Mouse (Mus musculus) limb, embryonic 11.5 days (tissue): ENCODE measurements at regions not wholly inside any gene's neighbourhood (a gene's known extent, or its start where the extent isn't known, plus 50 kb on each side); places are given as distances from the start of the nearest gene placed in this dataset.

Experiments used
- ATAC-seq: fragments of 200-750 bp; cut with Nextera tagmentation; 2 replicates; pipeline ENCODE4 v1.8.0; 2017; ENCODE audit warnings: low read depth; ENCODE audit not compliant: insufficient number of reproducible peaks, low FRiP score, low TSS enrichment
- DNase-seq: peaks from one replicate; pipeline ENCODE4 v3.0.0-alpha.2; 2015; ENCODE audit warnings: low spot score
- H3K27ac ChIP-seq: fragments of 300-500 bp; sonication (generic); replicated peaks from 2 replicates; pipeline ENCODE4 v1.5.1; 2014; ENCODE audit warnings: low read depth, mild to moderate bottlenecking, low read length
- H3K27me3 ChIP-seq: fragments of 300-500 bp; sonication (generic); 2 replicates; pipeline ENCODE4 v1.6.1; 2014; ENCODE audit warnings: mild to moderate bottlenecking, low read length, mixed read lengths; ENCODE audit not compliant: control insufficient read depth, insufficient read depth
- H3K36me3 ChIP-seq: fragments of 300-500 bp; sonication (generic); 2 replicates; pipeline ENCODE4 v1.6.1; 2014; ENCODE audit warnings: mild to moderate bottlenecking, low read length, moderate library complexity, mixed read lengths; ENCODE audit not compliant: control insufficient read depth, insufficient read depth
- H3K4me1 ChIP-seq: fragments of 300-500 bp; sonication (generic); 2 replicates; pipeline ENCODE4 v1.6.1; 2014; ENCODE audit warnings: low read length, mixed read lengths; ENCODE audit not compliant: control insufficient read depth, insufficient read depth
- H3K4me2 ChIP-seq: fragments of 300-500 bp; sonication (generic); 2 replicates; pipeline ENCODE4 v1.6.1; 2014; ENCODE audit warnings: low read depth, mild to moderate bottlenecking, moderate library complexity; ENCODE audit not compliant: severe bottlenecking
- H3K4me3 ChIP-seq: fragments of 300-500 bp; sonication (generic); 2 replicates; pipeline ENCODE4 v1.5.1; 2014; ENCODE audit warnings: low read depth, low read length
- H3K9ac ChIP-seq: fragments of 300-500 bp; sonication (generic); 2 replicates; pipeline ENCODE4 v1.6.1; 2014; ENCODE audit warnings: mild to moderate bottlenecking, low read length
- H3K9me3 ChIP-seq: fragments of 300-500 bp; sonication (generic); 2 replicates; pipeline ENCODE4 v1.6.1; 2016; ENCODE audit warnings: low read length; ENCODE audit not compliant: control insufficient read depth
- WGBS: fragments of 180-500 bp; shearing (Covaris S2); extraction: QIAGEN DNeasy Blood & Tissue Kit; methylation state at CpG from one replicate; pipeline ENCODE4 v1.1.7; 2014; 5-methylcytosine and 5-hydroxymethylcytosine counted together

DNA sequence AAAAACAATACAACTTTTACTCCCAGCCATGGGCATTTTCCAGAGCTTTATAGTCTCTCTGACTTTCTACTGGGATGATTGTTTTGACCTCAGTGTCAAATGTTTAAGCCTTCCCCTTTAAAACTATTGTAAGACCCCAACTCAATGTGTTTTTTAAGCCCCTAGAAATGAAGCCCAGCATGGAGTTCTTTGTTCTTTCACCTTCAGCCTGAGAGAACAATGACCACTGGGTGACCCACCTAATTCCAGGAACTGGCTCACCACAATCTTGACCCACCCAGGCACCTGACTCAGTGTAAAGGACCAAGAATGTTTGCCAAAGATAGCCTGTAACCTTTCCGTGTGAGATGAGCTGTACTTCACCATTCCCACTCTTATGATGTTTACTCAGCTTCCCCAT is 121.9 kb upstream of the Slc39a10 start:
- H3K27ac ChIP-seq = no peak overlapping the region
- no peaks in the 10 kb centered on the region for H3K9me3 ChIP-seq
- DNase-seq = no peak
- H3K4me3 ChIP-seq = no peak overlapping the region
- H3K4me1 ChIP-seq = no peaks in the 10 kb centered on the region
- H3K36me3 ChIP-seq = no peaks in the 10 kb centered on the region
- H3K4me2 ChIP-seq = no peak overlapping the region
- 97% methylated on average over 1 of the region's 1 CpGs for WGBS
- no peak for ATAC-seq
- no peak overlapping the region for H3K9ac ChIP-seq
- no peaks in the 10 kb centered on the region for H3K27me3 ChIP-seq

DNA sequence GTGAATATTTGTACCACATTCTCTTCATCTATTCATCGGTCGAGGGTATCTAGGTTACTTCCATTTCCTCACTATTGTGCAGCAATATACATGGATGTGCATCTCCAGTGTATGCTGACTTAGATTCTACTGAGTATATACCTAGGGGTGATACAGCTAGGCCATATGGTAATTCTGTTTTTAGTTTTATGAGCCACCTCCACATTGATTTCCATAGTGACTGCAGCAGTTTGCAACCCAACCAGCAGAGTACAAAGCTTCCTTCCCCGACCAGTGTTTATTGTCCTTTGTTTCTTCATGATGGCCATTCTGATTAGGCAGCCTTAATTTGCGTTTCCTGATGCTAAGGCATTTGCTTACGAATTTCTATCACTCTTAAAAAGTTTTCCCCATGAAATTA is 111.1 kb upstream of the Slc39a10 start:
- H3K27ac ChIP-seq = no peak overlapping the region
- H3K4me1 ChIP-seq = no peaks in the 10 kb centered on the region
- ATAC-seq (no peak), DNase-seq (no peak)
- H3K4me3 ChIP-seq = no peak overlapping the region
- no peaks in the 10 kb centered on the region for H3K27me3 ChIP-seq
- H3K9ac ChIP-seq = no peak overlapping the region
- no peak overlapping the region for H3K4me2 ChIP-seq
- 70% methylated on average over 5 of the region's 5 CpGs for WGBS
- H3K9me3 ChIP-seq = no peaks in the 10 kb centered on the region
- 0 out of 2 replicates have a peak, but pooled peaks cover 2% of the 10 kb centered on the region for H3K36me3 ChIP-seq

DNA sequence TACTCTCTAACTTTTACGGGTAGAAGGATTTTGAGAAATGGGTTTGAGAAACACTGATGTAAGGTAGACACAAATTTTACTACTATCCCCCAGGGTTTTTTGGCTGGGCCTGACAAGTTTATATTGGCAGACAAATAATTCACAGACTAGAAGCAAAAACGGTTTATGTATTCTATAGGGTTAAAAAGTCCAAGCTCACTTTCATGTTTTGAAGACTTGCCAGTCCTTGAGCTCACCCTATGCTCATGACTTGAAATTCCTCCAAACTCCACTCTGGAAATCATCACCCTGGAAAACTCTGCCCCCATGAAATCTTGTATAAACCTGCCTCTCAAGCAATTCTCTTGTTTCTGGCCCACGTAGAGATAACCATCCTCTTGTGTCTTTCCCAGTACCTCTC is 106.7 kb upstream of the Slc39a10 start:
- DNase-seq = no peak
- H3K27me3 ChIP-seq = no peaks in the 10 kb centered on the region
- no peak for ATAC-seq
- H3K9me3 ChIP-seq = no peaks in the 10 kb centered on the region
- no peak overlapping the region for H3K4me3 ChIP-seq
- H3K9ac ChIP-seq = no peak overlapping the region
- no peak overlapping the region for H3K27ac ChIP-seq
- H3K4me2 ChIP-seq = no peak overlapping the region
- no peaks in the 10 kb centered on the region for H3K4me1 ChIP-seq
- H3K36me3 ChIP-seq = 0 out of 2 replicates have a peak, but pooled peaks cover 2% of the 10 kb centered on the region
- 82% methylated on average over 3 of the region's 3 CpGs for WGBS

DNA sequence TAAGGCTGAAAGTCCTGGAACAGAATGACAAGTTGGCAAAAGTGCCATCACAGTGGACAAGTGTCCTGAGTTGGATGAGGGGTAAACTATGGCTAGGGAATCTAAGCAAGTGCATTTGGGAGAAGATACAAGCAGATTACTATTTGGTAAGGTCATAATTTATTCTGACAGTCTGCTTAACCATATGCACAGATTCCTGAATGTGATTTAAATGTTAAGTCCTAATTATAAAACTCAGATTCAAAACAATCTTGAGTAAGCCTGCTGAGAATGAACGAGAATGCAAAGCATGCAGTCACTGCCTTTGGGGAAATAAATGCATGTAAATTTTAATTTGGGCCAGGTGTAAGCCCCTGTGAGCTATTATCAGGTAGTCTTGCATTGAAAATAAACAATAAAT is 93.3 kb upstream of the Slc39a10 start:
- no peak overlapping the region for H3K4me3 ChIP-seq
- no peak for ATAC-seq
- no peak overlapping the region for H3K9ac ChIP-seq
- 52% methylated on average over 1 of the region's 1 CpGs for WGBS
- no peaks in the 10 kb centered on the region for H3K9me3 ChIP-seq
- no peak for DNase-seq
- no peaks in the 10 kb centered on the region for H3K36me3 ChIP-seq
- H3K4me2 ChIP-seq = no peak overlapping the region
- H3K27ac ChIP-seq = no peak overlapping the region
- no peaks in the 10 kb centered on the region for H3K4me1 ChIP-seq
- no peaks in the 10 kb centered on the region for H3K27me3 ChIP-seq

DNA sequence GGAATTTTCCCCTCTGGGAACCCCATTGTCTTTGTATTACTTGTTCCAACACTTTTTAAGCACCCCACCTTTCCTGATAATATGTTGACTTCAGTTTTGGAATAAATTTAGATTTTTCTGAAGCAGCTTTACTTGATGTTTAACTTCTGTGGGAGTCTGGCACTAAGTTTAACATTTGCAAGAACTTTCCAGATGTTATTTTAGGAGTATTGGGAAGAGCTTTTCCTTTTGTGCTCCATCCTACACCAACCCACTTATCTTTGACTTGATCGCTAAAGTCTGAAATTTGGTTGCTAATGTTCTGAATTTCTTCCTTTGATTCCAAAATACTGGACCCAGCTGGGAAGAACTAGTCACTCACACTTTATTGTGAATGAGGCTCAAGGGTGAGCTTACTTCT is 90.4 kb upstream of the Slc39a10 start:
- H3K27ac ChIP-seq = no peak overlapping the region
- WGBS = 100% methylated on average over 1 of the region's 1 CpGs
- H3K9ac ChIP-seq = no peak overlapping the region
- no peaks in the 10 kb centered on the region for H3K27me3 ChIP-seq
- no peak overlapping the region for H3K4me3 ChIP-seq
- ATAC-seq (no peak), DNase-seq (no peak)
- H3K4me1 ChIP-seq = no peaks in the 10 kb centered on the region
- no peaks in the 10 kb centered on the region for H3K9me3 ChIP-seq
- no peak overlapping the region for H3K4me2 ChIP-seq
- no peaks in the 10 kb centered on the region for H3K36me3 ChIP-seq

DNA sequence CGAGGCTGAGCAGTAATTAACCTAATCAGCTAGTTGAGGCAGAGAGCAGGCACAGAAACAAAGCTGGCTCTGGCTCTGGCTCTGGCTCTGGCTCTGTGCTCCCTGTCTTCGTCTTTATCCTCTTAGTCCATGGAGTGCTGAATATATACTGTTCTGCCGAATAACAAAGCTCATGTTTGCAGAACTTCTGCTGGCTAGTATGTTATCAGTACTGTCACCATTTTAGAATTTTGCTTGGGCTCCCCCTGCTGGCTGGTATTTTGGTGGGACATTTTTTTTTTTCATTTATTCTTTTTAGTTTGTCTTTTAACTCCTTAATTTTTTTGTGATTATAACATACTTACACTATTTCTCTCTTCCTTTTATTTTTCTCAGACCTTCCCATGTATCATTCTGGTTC is 77.8 kb upstream of the Slc39a10 start:
- H3K4me1 ChIP-seq = no peaks in the 10 kb centered on the region
- no peak overlapping the region for H3K27ac ChIP-seq
- H3K4me2 ChIP-seq = no peak overlapping the region
- ATAC-seq = no peak
- H3K27me3 ChIP-seq = no peaks in the 10 kb centered on the region
- WGBS = 71% methylated on average over 3 of the region's 3 CpGs
- H3K4me3 ChIP-seq = no peak overlapping the region
- H3K9ac ChIP-seq = no peak overlapping the region
- H3K36me3 ChIP-seq = no peaks in the 10 kb centered on the region
- H3K9me3 ChIP-seq = no peaks in the 10 kb centered on the region
- DNase-seq = peak; percentile 53

DNA sequence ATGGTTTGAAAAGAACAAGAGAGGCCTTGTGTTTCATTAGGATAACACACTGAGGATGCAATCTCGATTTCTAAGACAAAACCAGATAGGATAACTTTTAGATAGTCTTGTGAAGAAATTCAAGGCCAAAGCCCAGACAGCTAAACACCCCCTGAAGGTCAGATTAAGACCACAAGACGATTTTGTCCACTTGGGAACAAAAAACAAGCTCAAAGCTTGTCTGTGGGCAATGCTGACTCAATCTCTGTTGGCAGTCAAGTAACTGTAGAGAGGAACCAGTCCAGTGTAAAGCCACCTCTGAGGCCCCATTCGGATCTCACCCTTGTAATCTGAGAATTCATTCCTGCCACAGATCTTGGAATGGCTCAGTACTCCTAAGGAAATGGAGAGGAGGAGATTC is 75.7 kb upstream of the Slc39a10 start:
- Histone ChIP-seq H3K27me3 (no peaks in the 10 kb centered on the region), H3K9me3 (no peaks in the 10 kb centered on the region), H3K4me2 (no peak overlapping the region), H3K9ac (no peak overlapping the region), H3K4me1 (no peaks in the 10 kb centered on the region), H3K4me3 (no peak overlapping the region), H3K36me3 (no peaks in the 10 kb centered on the region), H3K27ac (no peak overlapping the region)
- no peak for DNase-seq
- 80% methylated on average over 3 of the region's 3 CpGs for WGBS
- no peak for ATAC-seq

DNA sequence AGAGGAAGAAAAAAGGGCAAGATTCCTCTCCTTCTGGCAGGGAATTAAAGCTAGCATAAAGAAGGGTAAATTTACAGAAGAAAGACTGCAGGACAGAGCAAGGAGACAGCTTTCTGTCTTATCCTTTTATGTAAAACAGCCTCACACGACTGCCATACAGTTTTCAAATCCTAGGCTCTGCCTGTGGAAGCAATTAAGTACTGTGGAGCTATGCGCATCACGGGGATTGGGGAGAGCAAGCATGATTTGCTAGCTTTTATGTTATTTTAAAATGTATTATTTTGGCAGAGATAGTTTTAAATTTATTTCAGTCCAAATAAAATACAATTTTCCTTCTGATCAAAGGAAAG is 74.2 kb upstream of the Slc39a10 start:
- Histone ChIP-seq H3K27ac (no peak overlapping the region), H3K4me2 (no peak overlapping the region), H3K27me3 (no peaks in the 10 kb centered on the region), H3K9me3 (no peaks in the 10 kb centered on the region), H3K36me3 (no peaks in the 10 kb centered on the region), H3K4me3 (no peak overlapping the region), H3K9ac (no peak overlapping the region), H3K4me1 (no peaks in the 10 kb centered on the region)
- ATAC-seq (no peak), DNase-seq (no peak)
- WGBS = 41% methylated on average over 3 of the region's 3 CpGs

DNA sequence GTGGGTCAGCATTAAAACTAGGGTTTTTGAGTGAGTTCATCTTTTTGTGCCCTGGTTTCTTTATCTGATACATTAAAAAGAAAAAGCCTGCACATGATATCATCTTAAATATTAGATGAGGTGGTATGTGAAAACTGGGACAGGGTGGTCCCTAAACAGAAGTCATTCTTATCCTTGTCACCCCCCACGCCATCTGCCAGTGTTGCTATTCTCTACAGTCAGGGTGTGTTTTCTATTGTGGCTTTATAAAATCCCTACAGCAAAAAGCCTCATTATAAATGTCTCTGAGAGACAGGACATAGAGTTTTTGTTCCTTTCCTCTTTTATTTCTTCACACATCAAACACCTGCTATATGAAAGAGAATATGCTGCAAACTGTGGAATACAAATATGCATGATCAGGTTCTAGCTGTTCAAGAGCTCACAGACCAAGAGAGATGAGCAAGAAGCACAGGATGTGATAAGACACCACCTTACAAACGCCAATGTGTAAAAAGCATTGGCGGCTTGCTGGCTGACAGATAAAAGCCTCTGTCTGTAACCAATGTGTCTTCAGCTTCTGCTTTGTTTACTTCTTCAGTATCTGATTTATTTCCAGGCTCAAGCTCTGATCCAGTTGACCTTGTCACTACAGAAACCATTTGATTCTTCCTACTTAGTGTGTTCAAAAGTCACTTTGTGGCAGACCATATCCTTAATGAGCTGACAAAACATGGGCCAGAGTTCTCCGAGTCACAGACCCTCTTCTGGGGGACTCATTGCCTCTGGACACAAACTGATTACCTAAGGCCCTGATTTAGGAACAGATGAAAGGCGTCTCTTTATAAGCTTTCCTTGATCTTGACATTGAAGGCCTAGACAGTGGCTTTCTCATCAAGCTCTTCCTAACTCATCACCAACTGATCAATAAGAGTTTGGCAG is 73.6 kb upstream of the Slc39a10 start:
- no peaks in the 10 kb centered on the region for H3K9me3 ChIP-seq
- no peaks in the 10 kb centered on the region for H3K36me3 ChIP-seq
- WGBS = 38% methylated on average over 5 of the region's 5 CpGs
- H3K4me2 ChIP-seq = no peak overlapping the region
- H3K27me3 ChIP-seq = no peaks in the 10 kb centered on the region
- no peaks in the 10 kb centered on the region for H3K4me1 ChIP-seq
- ATAC-seq = no peak
- DNase-seq = no peak
- no peak overlapping the region for H3K9ac ChIP-seq
- no peak overlapping the region for H3K27ac ChIP-seq
- no peak overlapping the region for H3K4me3 ChIP-seq
